Mouse (Mus musculus) embryonic fibroblast, embryonic 13.5 days (primary cell): ENCODE data around the gene Pgap3.

Experiments
- CTCF ChIP-seq: IDR thresholded peaks from 2 replicates; pipeline ENCODE4 v1.5.1; 2011; ENCODE audit warnings: mild to moderate bottlenecking, control low read depth, low read length, moderate library complexity, borderline replicate concordance; ENCODE audit not compliant: insufficient read depth
- POLR2A ChIP-seq: IDR thresholded peaks from 2 replicates; pipeline ENCODE4 v1.6.1; 2011; ENCODE audit warnings: low read depth, mild to moderate bottlenecking, control low read depth, low read length, moderate library complexity

DNA sequence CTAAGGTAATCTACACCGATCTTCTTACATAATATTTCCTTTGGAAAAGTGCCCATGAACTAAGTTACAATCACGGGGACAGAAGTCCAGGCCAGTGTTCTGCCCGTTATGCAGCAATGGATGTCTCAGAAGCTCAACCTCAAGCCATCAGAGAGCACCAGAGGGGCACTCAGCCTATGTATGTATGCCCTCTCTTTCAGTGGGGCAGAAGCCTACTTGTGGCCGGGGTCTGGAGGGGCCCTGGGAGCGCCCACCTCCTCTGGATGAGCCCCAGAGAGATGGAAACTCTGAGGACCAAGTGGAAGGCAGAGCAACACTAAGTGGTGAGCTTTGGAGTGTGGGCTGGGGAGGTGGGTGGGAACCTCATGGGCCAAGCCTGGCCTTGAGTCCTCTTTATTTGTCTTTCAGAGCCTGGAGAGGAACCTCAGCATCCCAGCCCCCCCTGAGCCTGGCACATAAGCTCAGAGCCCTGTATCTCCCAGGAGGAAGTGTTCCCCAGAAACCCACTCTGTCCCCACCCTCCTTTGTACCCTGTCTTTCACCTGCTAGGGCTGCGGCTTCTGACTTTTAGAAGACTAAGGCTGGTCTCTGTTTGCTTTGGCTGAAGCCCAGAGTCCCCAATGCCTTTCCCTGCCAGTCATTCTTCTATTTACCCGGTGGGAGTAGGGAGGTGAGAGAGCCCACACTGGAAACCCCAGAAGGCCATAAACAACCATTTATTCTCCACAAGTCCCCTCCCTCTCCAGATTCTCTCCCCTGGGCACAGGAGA is 43.5 kb downstream of the Pgap3 start:
- TF ChIP-seq POLR2A (no peak), CTCF (no peak)
